Mouse (Mus musculus) megakaryocyte, embryonic 14.5 days (primary cell): Measurements from ENCODE around the gene Gpcpd1.

ENCODE experiments used
- FLI1 ChIP-seq: IDR thresholded peaks from 2 replicates; pipeline ENCODE4 v1.6.1; 2012; ENCODE audit warnings: low read length, inconsistent platforms, mixed read lengths
- GATA1 ChIP-seq: IDR thresholded peaks from 3 replicates; pipeline ENCODE4 v1.6.1; 2012; ENCODE audit warnings: mixed read lengths, low read length, inconsistent platforms, borderline replicate concordance

- TF ChIP-seq GATA1: no peak
- no peak for TF ChIP-seq FLI1
Observed at GRCm38 (mm10) chr2:132592126-132592525, 4.6 kb upstream of the Gpcpd1 start.
